Mouse (Mus musculus) MEL (cell line): ENCODE results near the gene Npas3.

Experiments
- BHLHE40 ChIP-seq: IDR thresholded peaks from 2 replicates; pipeline ENCODE4 v1.6.1; 2012; ENCODE audit warnings: low read depth, mild to moderate bottlenecking, inconsistent platforms, low read length, improper control_type of control experiment, borderline replicate concordance
- CTCF ChIP-seq, 3 experiments: IDR thresholded peaks in 2 of 3; conservative IDR thresholded peaks in 1 of 3; 2 replicates each; pipeline ENCODE4 v1.5.1; 2011 to 2012; ENCODE audit warnings: low read length in 3 of 3, low read depth in 2 of 3, mild to moderate bottlenecking in 2 of 3, improper control_type of control experiment in 1 of 3, inconsistent platforms in 1 of 3, mixed read lengths in 1 of 3, moderate library complexity in 1 of 3; ENCODE audit not compliant: control insufficient read depth in 1 of 3, insufficient read depth in 1 of 3, poor library complexity in 1 of 3, severe bottlenecking in 1 of 3
- EP300 ChIP-seq, 2 experiments: IDR thresholded peaks; 2 replicates each; pipeline ENCODE4 v1.6.1; 2011; ENCODE audit warnings: improper control_type of control experiment in 2 of 2, low read length in 2 of 2, low read depth in 1 of 2, mild to moderate bottlenecking in 1 of 2
- GATA1 ChIP-seq: IDR thresholded peaks from 2 replicates; pipeline ENCODE4 v1.6.1; 2011; ENCODE audit warnings: low read depth, low read length, improper control_type of control experiment
- JUND ChIP-seq: IDR thresholded peaks from 2 replicates; pipeline ENCODE4 v1.6.1; 2011; ENCODE audit warnings: low read depth, mild to moderate bottlenecking, improper control_type of control experiment, low read length
- MAZ ChIP-seq: IDR thresholded peaks from 2 replicates; pipeline ENCODE4 v1.6.1; 2012; ENCODE audit warnings: low read depth, mild to moderate bottlenecking, inconsistent platforms, low read length, improper control_type of control experiment
- MEF2A ChIP-seq: IDR thresholded peaks from 2 replicates; pipeline ENCODE4 v1.6.1; 2014; ENCODE audit warnings: low read depth, mild to moderate bottlenecking, inconsistent platforms, low read length, improper control_type of control experiment; ENCODE audit not compliant: poor library complexity, insufficient replicate concordance, severe bottlenecking; ENCODE audit errors: extremely low read depth
- POLR2A ChIP-seq, 2 experiments: IDR thresholded peaks; 2 replicates each; pipeline ENCODE4 v1.6.1; 2011 to 2012; ENCODE audit warnings: low read length in 2 of 2, mild to moderate bottlenecking in 2 of 2, control low read depth in 1 of 2, improper control_type of control experiment in 1 of 2, low read depth in 1 of 2, moderate library complexity in 1 of 2; ENCODE audit not compliant: control insufficient read depth in 1 of 2, insufficient read depth in 1 of 2, poor library complexity in 1 of 2
- RAD21 ChIP-seq: IDR thresholded peaks from 2 replicates; pipeline ENCODE4 v1.6.1; 2011; ENCODE audit warnings: mild to moderate bottlenecking, low read depth, low read length, improper control_type of control experiment
- SIN3A ChIP-seq: IDR thresholded peaks from 2 replicates; pipeline ENCODE4 v1.6.1; 2012; ENCODE audit warnings: low read length, improper control_type of control experiment, inconsistent platforms
- TCF12 ChIP-seq: IDR thresholded peaks from 2 replicates; pipeline ENCODE4 v1.6.1; 2014; ENCODE audit warnings: low read depth, mild to moderate bottlenecking, inconsistent platforms, low read length, improper control_type of control experiment, moderate library complexity
- UBTF ChIP-seq: IDR thresholded peaks from 2 replicates; pipeline ENCODE4 v1.6.1; 2012; ENCODE audit warnings: low read depth, mild to moderate bottlenecking, inconsistent platforms, low read length, improper control_type of control experiment, moderate library complexity, borderline replicate concordance; ENCODE audit not compliant: insufficient read depth
- USF2 ChIP-seq, 2 experiments: IDR thresholded peaks; 2 replicates each; pipeline ENCODE4 v1.6.1; 2011 to 2012; ENCODE audit warnings: improper control_type of control experiment in 2 of 2, low read length in 2 of 2, borderline replicate concordance in 1 of 2, inconsistent platforms in 1 of 2, low read depth in 1 of 2, mild to moderate bottlenecking in 1 of 2; ENCODE audit not compliant: insufficient read depth in 1 of 2

DNA sequence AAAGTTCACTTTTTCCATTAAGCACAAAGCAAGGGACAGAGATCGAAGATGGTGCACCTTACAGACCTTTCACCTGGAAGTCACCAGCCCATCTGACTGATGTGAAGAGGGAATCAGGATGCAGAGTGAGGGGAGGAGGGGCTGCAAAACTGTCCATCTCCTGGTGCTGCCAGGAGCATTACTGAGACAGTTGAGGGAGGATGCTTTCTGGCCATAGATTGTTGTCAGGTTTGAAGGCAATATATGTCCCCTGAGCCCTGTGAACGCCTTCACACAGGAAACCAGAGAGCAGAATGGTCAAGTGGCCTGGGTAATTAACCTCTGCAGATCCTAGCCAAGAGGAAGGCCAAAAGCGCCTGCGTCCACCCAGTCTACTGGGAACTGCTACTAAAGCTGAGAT is 796.9 kb downstream of the Npas3 start:
- TF ChIP-seq JUND: no peak
- TF ChIP-seq RAD21: no peak
- no peak for TF ChIP-seq POLR2A (IDR thresholded peaks at IDR 0.05; ENCODE audit: control insufficient read depth in 1 of 2, insufficient read depth in 1 of 2, low read depth in 1 of 2, low read length in 2 of 2, poor library complexity in 1 of 2)
- no peak for TF ChIP-seq UBTF
- TF ChIP-seq MEF2A: no peak
- no peak for TF ChIP-seq CTCF (IDR thresholded peaks at IDR 0.05 in 2 of 3, conservative IDR thresholded peaks at IDR 0.05 in 1 of 3; ENCODE audit: control insufficient read depth in 1 of 3, insufficient read depth in 1 of 3, low read depth in 2 of 3, low read length in 3 of 3, poor library complexity in 1 of 3, severe bottlenecking in 1 of 3)
- no peak for TF ChIP-seq TCF12
- TF ChIP-seq EP300 (IDR thresholded peaks at IDR 0.05; ENCODE audit: low read depth in 1 of 2, low read length in 2 of 2): no peak
- no peak for TF ChIP-seq MAZ
- no peak for TF ChIP-seq GATA1
- TF ChIP-seq SIN3A: no peak
- no peak for TF ChIP-seq USF2 (IDR thresholded peaks at IDR 0.05; ENCODE audit: borderline replicate concordance in 1 of 2, insufficient read depth in 1 of 2, low read depth in 1 of 2, low read length in 2 of 2)
- TF ChIP-seq BHLHE40: no peak
